Mouse (Mus musculus) spleen, adult 2 months (tissue): ENCODE data around the gene Cckbr.

ENCODE experiments used
- CTCF ChIP-seq: fragments of 200-500 bp; IDR thresholded peaks from 2 replicates; pipeline ENCODE4 v1.5.1; 2011; ENCODE audit warnings: mild to moderate bottlenecking, inconsistent platforms; ENCODE audit not compliant: insufficient read depth, insufficient read length, insufficient replicate concordance; ENCODE audit errors: extremely low read depth
- POLR2A ChIP-seq: fragments of 200-500 bp; IDR thresholded peaks from 2 replicates; pipeline ENCODE4 v1.6.1; 2011; ENCODE audit warnings: low read depth, low read length, inconsistent platforms

- TF ChIP-seq CTCF (no peak), POLR2A (no peak)
These were observed 59.5 kb downstream of the Cckbr start for GRCm38 (mm10) chr7:105485029-105485428.
